Mouse (Mus musculus): ENCODE data around the gene Nmrk2.
A peak's percentile ranks its signal among the peaks of the same experiment; 100 is the strongest.
"Not testable (repeated sequence)": the region's sequence is repeated elsewhere in the genome, so short reads cannot be mapped to it uniquely, and the experiment has no call there.

Nmrk2 gene

GRCm38 (mm10) chr10:81182336-81183333, 19.2 kb downstream of the Nmrk2 start, which contains the start of gene Dapk3:
Gene Dapk3 (plus strand): TSS chr10:81183005.
- DNase-seq: peak; percentile 99

- peak; percentile 55 for DNase-seq
Measured at GRCm38 (mm10) chr10:81181860-81182259, 20.0 kb downstream of the Nmrk2 start.

DNA sequence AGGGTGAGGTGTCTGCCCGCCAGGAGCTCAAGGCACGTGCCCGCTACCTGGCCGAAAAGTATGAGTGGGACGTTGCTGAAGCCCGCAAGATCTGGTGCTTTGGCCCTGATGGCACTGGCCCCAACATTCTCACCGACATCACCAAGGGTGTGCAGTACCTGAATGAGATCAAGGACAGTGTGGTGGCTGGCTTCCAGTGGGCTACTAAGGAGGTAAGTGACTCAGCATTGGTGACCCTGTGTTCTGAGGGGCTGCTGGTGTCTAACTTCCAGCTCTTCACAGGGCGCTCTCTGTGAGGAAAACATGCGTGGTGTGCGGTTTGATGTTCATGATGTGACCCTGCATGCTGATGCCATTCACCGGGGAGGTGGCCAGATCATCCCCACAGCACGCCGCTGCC, 20.9 kb downstream of the Nmrk2 start:
- peak; percentile 52 for DNase-seq

GRCm38 (mm10) chr10:81179451-81180342, 22.2 kb downstream of the Nmrk2 start:
- peak; percentile 56 for DNase-seq

DNA sequence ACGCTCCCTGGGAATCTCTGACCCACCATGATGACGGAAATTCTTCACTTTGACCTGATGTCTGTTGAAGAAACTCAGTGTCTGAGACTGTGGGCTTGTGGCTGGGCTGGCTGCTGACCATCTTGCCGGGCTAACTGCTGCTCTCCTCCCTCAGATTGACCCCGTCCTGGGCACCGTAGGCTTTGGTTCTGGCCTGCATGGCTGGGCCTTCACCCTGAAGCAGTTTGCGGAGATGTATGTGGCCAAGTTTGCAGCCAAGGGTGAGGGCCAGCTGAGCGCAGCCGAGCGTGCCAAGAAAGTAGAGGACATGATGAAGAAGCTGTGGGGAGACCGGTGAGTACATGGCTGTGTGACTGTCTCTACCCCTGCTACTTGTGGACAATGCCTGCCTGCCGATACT, 22.9 kb downstream of the Nmrk2 start:
- DNase-seq: no peak

DNA sequence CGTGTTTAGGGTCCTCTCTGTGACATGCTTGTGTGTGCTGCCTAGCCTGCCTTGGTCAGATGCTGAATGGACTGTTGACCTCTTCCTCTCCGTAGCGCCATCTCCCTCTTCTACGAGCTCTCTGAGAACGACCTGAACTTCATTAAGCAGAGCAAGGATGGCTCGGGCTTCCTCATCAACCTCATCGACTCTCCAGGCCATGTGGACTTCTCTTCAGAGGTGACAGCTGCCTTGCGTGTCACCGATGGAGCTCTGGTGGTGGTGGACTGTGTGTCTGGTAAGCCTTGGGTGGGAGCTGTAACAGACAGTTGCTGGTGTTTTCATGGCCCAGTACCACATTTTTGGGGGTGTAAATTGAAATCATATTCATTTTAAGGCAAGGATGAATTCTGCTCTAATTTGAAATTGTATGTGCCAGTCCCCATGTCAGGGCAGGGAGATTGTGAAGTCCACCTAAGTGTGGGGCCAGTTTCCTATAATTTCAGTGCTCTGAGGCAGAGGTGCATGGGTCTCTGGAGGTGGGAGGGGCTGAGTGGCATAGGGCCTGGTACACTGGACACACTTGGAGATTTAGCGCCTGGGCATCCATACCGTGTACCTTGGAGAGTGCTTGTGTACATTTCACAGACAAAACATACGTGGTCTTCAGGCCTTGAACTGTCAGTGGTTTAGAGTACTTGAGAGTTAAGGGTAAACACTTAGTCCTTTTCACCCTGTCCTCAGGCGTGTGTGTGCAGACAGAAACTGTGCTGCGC, 23.7 kb downstream of the Nmrk2 start:
- DNase-seq: peak; percentile 54

DNA sequence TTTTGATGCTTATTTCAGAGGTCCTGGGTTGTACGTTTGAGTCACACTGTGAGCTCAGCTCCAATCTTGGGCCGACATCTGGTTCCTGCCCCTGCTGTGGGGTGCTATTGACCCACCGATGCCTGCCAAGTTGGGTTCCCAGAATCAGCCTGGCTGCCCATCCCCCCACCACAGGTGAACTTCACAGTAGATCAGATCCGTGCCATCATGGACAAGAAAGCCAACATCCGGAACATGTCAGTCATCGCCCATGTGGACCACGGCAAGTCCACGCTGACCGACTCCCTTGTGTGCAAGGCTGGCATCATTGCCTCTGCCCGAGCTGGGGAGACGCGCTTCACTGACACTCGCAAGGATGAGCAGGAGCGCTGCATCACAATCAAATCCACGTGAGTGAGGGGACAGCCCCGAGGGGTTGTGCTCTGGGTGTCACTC, 24.3 kb downstream of the Nmrk2 start:
- peak; percentile 77 for DNase-seq

DNA sequence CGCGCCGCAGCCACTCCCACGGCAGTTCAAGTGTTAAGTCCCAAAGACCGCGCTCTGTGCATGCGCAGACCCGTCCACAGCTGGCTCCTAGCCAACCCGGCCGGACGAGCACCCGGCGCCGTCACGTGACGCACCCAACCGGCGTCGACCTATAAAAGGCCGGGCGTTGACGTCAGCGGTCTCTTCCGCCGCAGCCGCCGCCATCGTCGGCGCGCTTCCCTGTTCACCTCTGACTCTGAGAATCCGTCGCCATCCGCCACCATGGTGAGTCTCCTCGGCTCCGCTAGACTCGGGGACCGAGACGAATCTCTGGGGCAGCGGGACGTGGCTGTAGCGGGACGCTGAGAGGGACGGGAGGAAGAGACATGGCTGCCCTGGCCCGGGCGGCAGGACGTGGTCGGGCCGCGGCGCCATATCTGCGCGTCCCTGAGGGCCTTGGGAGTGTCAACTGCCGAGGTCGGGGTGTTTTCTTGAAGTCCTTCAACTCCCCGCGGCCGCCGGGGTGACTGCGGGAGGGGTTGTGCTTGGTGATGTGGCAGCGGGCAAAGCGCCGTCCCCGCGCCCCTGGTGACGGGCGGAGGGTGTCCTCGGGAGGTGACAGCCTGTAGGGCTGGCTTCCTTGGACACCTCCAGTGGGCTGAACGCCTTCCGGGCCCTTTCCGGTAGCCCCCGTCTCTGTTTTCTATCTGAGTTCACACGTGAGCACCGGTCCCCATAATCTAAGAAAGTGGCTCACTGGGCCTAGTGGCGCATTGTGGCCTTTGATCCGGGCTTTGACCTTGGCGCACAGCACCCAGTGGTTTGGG, 25.2 kb downstream of the Nmrk2 start, which contains the start of gene Eef2:
Eef2 (plus strand) TSS at position 166 of the 806 bp plus-strand sequence.
- DNase-seq: peak; percentile 99

DNA sequence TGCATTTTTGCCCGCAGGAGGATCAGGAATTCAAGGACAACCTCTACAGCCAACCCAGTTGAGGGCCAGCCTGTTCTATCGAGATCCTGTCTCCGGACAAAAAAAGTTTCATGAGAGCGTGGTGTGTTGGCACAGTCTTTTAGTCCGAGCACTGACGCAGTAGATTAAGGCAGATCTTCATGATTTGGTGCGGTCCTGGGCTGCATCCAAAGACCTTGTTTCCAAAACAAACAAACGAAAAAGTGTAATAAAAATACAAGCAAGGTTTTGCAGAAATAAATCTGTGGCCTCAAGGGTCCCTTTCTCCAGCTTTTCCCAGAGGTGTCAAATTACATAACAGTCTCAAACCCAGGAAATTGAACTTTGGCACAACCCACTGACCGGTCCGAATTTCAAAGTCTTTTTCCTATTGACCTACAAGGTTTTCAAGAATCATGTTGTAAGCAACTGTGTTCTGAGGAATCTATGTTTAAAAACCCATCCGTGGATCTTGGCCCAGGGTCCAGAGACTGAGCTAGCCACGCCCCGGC, 25.9 kb downstream of the Nmrk2 start:
- no peak for DNase-seq

- not testable (repeated sequence) for DNase-seq
Measured at GRCm38 (mm10) chr10:81175345-81175701, 26.5 kb downstream of the Nmrk2 start.

DNA sequence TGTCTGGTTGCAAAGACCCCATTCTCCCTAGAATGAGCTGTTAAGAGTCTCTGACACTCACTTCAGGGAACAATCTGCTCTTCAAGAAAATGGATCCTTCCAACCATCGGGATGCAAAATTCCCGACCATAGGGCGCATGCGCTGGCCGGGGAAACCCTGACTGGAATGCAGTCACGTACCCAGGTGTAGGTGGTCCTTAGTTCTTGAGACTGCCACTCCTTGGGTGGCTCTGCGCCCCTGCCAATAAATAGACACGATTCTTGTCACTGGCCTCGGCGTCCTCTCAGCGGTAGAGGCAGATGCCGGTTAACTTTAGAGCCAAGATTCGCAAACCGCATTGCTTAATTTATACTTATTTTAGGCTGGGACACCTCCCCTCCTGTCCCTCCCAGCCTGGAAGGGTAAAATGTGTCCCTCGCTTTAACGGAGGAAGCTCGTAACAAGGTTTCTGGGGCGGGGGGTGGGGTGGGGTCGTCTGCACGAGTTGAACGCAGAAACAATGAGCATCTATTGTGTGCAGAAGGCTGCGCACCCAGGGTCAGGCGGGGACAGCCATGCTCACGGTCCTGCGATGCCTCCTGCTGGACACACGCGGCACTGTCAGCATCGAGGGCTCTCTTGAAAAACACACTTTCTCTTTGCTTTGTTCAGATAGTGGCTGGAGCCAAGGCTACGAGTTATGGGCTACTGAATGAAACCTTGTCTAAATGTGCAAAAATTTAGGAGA, 27.1 kb downstream of the Nmrk2 start:
- peak; percentile 95 for DNase-seq

GRCm38 (mm10) chr10:81173132-81173531, 28.7 kb downstream of the Nmrk2 start:
- DNase-seq: peak; percentile 85

- DNase-seq: peak; percentile 63
Measured at GRCm38 (mm10) chr10:81169411-81169900, 32.4 kb downstream of the Nmrk2 start.

DNA sequence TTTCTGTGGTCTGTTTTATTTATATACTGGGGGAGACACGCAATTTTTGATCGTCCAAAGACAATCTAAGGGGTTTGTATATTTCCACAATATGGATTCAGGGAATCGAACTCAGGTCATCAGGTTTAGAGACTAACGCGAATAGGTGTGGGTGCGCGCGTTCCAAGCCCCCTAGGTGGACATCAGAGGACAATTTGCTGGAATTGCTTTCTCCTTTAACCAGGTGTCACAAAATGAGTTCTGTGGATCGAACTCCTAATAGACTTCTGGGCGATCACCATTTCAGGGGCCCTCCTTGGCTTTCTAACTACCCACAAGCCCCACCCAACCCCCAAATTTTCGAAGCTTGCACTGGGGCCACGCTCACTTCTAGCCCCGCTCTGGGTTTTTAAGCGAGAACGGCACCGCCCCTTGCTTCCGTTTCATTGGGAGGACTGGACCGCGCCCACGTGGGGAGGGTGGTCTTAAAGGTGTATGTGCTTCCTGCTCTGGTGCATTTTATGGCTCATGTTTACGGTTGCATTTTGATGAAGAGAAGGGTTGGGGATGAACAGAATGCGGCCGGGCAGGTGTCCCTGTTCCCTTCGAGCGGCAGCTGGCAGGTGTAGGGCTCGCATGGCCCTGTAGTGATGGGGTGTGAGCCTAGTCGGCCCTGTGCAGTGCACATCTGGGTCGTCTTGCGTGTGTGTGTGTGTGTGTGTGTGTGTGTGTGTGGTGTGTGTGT, 33.2 kb downstream of the Nmrk2 start:
- DNase-seq: peak; percentile 86

- DNase-seq: no peak
Measured at GRCm38 (mm10) chr10:81168087-81168431, 33.8 kb downstream of the Nmrk2 start.

GRCm38 (mm10) chr10:81167200-81168086, 34.4 kb downstream of the Nmrk2 start, which contains the start of gene Pias4:
Gene Pias4 (minus strand): TSS chr10:81167923.
- DNase-seq: peak; percentile 100

GRCm38 (mm10) chr10:81165118-81165517, 36.7 kb downstream of the Nmrk2 start:
- peak; percentile 81 for DNase-seq

GRCm38 (mm10) chr10:81162318-81162652, 39.6 kb downstream of the Nmrk2 start:
- no peak for DNase-seq

Data from cerebellum, adult 9-10 months (tissue).